ENCODE assay signal across 8 mouse cellular contexts in the genomic region with DNA sequence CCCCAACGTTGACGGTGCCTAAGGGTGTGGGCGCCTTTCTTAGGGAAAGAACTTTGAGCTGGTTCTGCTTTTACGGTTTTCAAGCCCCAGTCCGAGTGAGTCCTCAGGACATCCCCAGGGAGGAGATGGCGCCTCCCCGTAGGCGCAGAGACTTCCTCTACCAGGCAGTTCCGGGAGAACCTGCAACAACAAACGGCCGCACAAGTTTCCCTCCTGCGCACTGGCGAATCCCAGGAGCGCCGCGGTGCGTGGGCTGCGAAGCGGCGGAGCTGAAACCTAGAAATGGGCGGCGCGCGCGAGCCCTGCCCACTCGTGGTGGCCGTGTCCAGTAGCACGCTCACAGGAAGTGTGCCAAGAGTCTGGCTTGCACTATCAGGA. TPM values are rescaled to one million over a fixed set of nuclear protein-coding genes. Genes with fewer than 3 reads are reported as not detected.
DNase-seq lines count a peak whose midpoint lies in the region; ATAC-seq and TF ChIP-seq lines count a peak whose summit lies in the region.

No protein-coding gene starts in this region.

- H3K9ac ChIP-seq in hindbrain, embryonic 13.5 days: peak overlapping the region; percentile 68

- H3K27me3 ChIP-seq in hindbrain, embryonic 13.5 days: peaks cover 72% of the 10 kb centered on the region

- no peak for ATAC-seq in hindbrain, embryonic 13.5 days (ENCODE audit: low FRiP score)
- ATAC-seq in megakaryocyte-erythroid progenitor cell, adult 5-6 weeks (replicated peaks; ENCODE audit: low FRiP score, low TSS enrichment, poor library complexity, severe bottlenecking): no peak

- H3K4me3 ChIP-seq in hindbrain, embryonic 13.5 days: peak overlapping the region; percentile 49
- peak overlapping the region; percentile 61 for H3K4me3 ChIP-seq in left cerebral cortex, adult 2 months

- H3K27ac ChIP-seq in hindbrain, embryonic 13.5 days: no peak overlapping the region
- no peak overlapping the region for H3K27ac ChIP-seq in left cerebral cortex, adult 2 months

- peaks cover 30% of the 10 kb centered on the region for H3K4me1 ChIP-seq in hindbrain, embryonic 13.5 days (replicated peaks)

- H3K9me3 ChIP-seq in hindbrain, embryonic 13.5 days: no peaks in the 10 kb centered on the region

- intact Hi-C loops in left cerebral cortex, adult 2 months (cut with DNase I): loop anchor here (5.0 kb wide), 1 partner anchor 75 kb away; no protein-coding TSS in a partner anchor

- WGBS in hindbrain, embryonic 13.5 days: under 1% methylated on average over 28 of the region's 28 CpGs

- peak overlapping the region; percentile 98 for H3K4me2 ChIP-seq in hindbrain, embryonic 13.5 days

- TF ChIP-seq CTCF in left cerebral cortex, adult 2 months (IDR thresholded peaks at IDR 0.05): no peak

- peak; percentile 83 for DNase-seq in adrenal gland, adult 2 months
- peak; percentile 73 to 85 for DNase-seq in cerebellum, postnatal 25 days
- peak; percentile 8 to 39 for DNase-seq in gastrocnemius, adult 8-10 months (ENCODE audit: low spot score in 2 of 2)
- peak; percentile 51 to 71 for DNase-seq in left cerebral cortex, adult 2 months (ENCODE audit: extremely low spot score in 1 of 2, low spot score in 2 of 2)
- DNase-seq in lung, postnatal 25 days (ENCODE audit: low spot score): peak; percentile 57
- DNase-seq in retina, postnatal 1 day: peak; percentile 66

- no peaks in the 10 kb centered on the region for H3K36me3 ChIP-seq in hindbrain, embryonic 13.5 days

RNA-seq across cellular contexts. Expression of a gene that starts 2.0 kb away (rescaled TPM):
- total RNA-seq in adrenal gland, adult 2 months (2021): 1 to 10 TPM; 2.1 to 6.2 TPM
- 1.4 and 3.0 TPM in 2 replicates for polyA plus RNA-seq in adrenal gland, adult 2 months (2012; rRNA removed)
- total RNA-seq in gastrocnemius, adult 8-10 months (2022): 1 to 10 TPM in 2 of 4 experiments, under 1 TPM in 2; 0.62 to 1.3 (median 1.1) TPM
- polyA plus RNA-seq in hindbrain, embryonic 13.5 days (2015; fragmentation: Nextera tagmentation; extraction: Ambion mirVana): 0.92 and 1.1 TPM in 2 replicates
- total RNA-seq in left cerebral cortex, adult 2 months (2021): 1 to 10 TPM; 2.0 to 2.9 TPM
- 0.52 TPM in 1 of 2 replicates, not detected in the other for total RNA-seq in megakaryocyte-erythroid progenitor cell, adult 5-6 weeks (2014; fragmentation: Nextera tagmentation)
- total RNA-seq in megakaryocyte-erythroid progenitor cell, adult 5-6 weeks (2017): 0.19 TPM in 1 of 2 replicates, not detected in the other

Comparison
In these comparisons a context has a peak if more than half of its experiments do, and no peak if none do; other contexts are left out.
1. DNase-seq: peak in every context shown above with its lines; median percentile 83 in adrenal gland, adult 2 months; 79 in cerebellum, postnatal 25 days; 66 in retina, postnatal 1 day; 61 in left cerebral cortex, adult 2 months; 57 in lung, postnatal 25 days; 24 in gastrocnemius, adult 8-10 months.